Mouse (Mus musculus): Measurements from ENCODE around the gene 0610009B22Rik. TPM values are rescaled to one million over a fixed set of nuclear protein-coding genes. Genes with fewer than 3 reads are reported as not detected.
A peak's percentile ranks its signal among the peaks of the same experiment; 100 is the strongest.
"Not testable (repeated sequence)": the region's sequence is repeated elsewhere in the genome, so short reads cannot be mapped to it uniquely, and the experiment has no call there.

The 0610009B22Rik gene
- polyA plus RNA-seq, 1 experiment from 2014 or later = 68.2 TPM

GRCm38 (mm10) chr11:51702831-51703230 lies 14.2 kb upstream of the 0610009B22Rik start:
- Histone ChIP-seq H3K4me2 (ENCODE audit: low read length) (no peak overlapping the region), H3K9me3 (ENCODE audit: control insufficient read depth, low read length) (no peaks in the 10 kb centered on the region), H3K9ac (ENCODE audit: low read length) (no peak overlapping the region), H3K4me3 (ENCODE audit: control insufficient read depth in 1 of 2, insufficient read depth in 1 of 2, low read depth in 1 of 2, low read length in 2 of 2) (no peak overlapping the region), H3K27me3 (ENCODE audit: control insufficient read depth, insufficient read depth, low read length) (no peaks in the 10 kb centered on the region), H3K27ac (replicated peaks in 1 of 2; ENCODE audit: control insufficient read depth in 1 of 2, insufficient read depth in 1 of 2, low read depth in 2 of 2, low read length in 2 of 2) (no peak overlapping the region), H3K36me3 (ENCODE audit: control insufficient read depth, insufficient read depth, low read length) (peaks cover 97% of the 10 kb centered on the region), H3K4me1 (ENCODE audit: control insufficient read depth in 2 of 2, insufficient read depth in 2 of 2, low read length in 2 of 2) (no peaks in the 10 kb centered on the region)
- WGBS = 92% methylated on average over 3 of the region's 3 CpGs
- ATAC-seq (ENCODE audit: insufficient number of reproducible peaks, insufficient read depth, low FRiP score, low read depth) = no peak

GRCm38 (mm10) chr11:51694984-51695383 lies 6.3 kb upstream of the 0610009B22Rik start:
- WGBS = 91% methylated on average over 3 of the region's 3 CpGs
- H3K4me3 ChIP-seq (ENCODE audit: control insufficient read depth in 1 of 2, insufficient read depth in 1 of 2, low read depth in 1 of 2, low read length in 2 of 2) = no peak overlapping the region

GRCm38 (mm10) chr11:51690597-51690996 lies 1.9 kb upstream of the 0610009B22Rik start:
- H3K9ac ChIP-seq (ENCODE audit: low read length); H3K4me3 ChIP-seq (ENCODE audit: control insufficient read depth in 1 of 2, insufficient read depth in 1 of 2, low read depth in 1 of 2, low read length in 2 of 2); ATAC-seq (ENCODE audit: insufficient number of reproducible peaks, insufficient read depth, low FRiP score, low read depth); H3K4me1 ChIP-seq (ENCODE audit: control insufficient read depth in 2 of 2, insufficient read depth in 2 of 2, low read length in 2 of 2); H3K27ac ChIP-seq (replicated peaks in 1 of 2; ENCODE audit: control insufficient read depth in 1 of 2, insufficient read depth in 1 of 2, low read depth in 2 of 2, low read length in 2 of 2); H3K27me3 ChIP-seq (ENCODE audit: control insufficient read depth, insufficient read depth, low read length); H3K9me3 ChIP-seq (ENCODE audit: control insufficient read depth, low read length); H3K4me2 ChIP-seq (ENCODE audit: low read length): not testable (repeated sequence)
- peaks cover 29% of the 10 kb centered on the region for H3K36me3 ChIP-seq (ENCODE audit: control insufficient read depth, insufficient read depth, low read length)
- WGBS = 96% methylated on average over 1 of the region's 3 CpGs

More at GRCm38 (mm10) chr11:51694984-51695383, 6.3 kb upstream of the 0610009B22Rik start:
- ATAC-seq (ENCODE audit: insufficient number of reproducible peaks, insufficient read depth, low FRiP score, low read depth) = no peak
- Histone ChIP-seq H3K4me1 (ENCODE audit: control insufficient read depth in 2 of 2, insufficient read depth in 2 of 2, low read length in 2 of 2) (no peaks in the 10 kb centered on the region), H3K27me3 (ENCODE audit: control insufficient read depth, insufficient read depth, low read length) (no peaks in the 10 kb centered on the region), H3K36me3 (ENCODE audit: control insufficient read depth, insufficient read depth, low read length) (peaks cover 66% of the 10 kb centered on the region), H3K4me2 (ENCODE audit: low read length) (no peak overlapping the region), H3K9ac (ENCODE audit: low read length) (no peak overlapping the region), H3K9me3 (ENCODE audit: control insufficient read depth, low read length) (no peaks in the 10 kb centered on the region), H3K27ac (replicated peaks in 1 of 2; ENCODE audit: control insufficient read depth in 1 of 2, insufficient read depth in 1 of 2, low read depth in 2 of 2, low read length in 2 of 2) (no peak overlapping the region)

DNA sequence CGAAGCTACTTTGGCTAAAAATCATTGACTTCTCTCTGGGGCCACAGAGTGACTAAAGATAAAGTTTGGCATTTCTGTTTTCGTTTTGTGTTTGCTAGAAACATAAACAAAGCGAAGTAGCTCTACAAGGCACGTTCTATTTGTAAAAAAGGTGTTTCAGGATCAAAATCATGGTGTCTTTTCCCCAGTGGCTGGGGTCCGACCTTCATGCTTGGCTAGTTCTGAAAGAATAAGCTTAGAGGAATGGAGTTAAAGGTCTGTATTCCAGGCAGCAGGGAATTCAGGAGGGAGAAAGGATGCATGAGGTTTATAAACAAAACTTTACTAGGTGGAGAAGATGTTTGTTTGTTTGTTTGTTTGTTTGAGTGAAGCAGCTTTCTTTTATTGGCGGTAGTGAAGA lies 669 bp upstream of the 0610009B22Rik start:
- Histone ChIP-seq H3K36me3 (ENCODE audit: control insufficient read depth, insufficient read depth, low read length) (peaks cover 26% of the 10 kb centered on the region), H3K4me1 (ENCODE audit: control insufficient read depth in 2 of 2, insufficient read depth in 2 of 2, low read length in 2 of 2) (peaks cover 0 to 6% of the 10 kb centered on the region in 2 experiments; a peak in 2 of 4 replicates), H3K9ac (ENCODE audit: low read length) (peak overlapping the region; percentile 70), H3K27me3 (ENCODE audit: control insufficient read depth, insufficient read depth, low read length) (no peaks in the 10 kb centered on the region), H3K4me2 (ENCODE audit: low read length) (peak overlapping the region; percentile 68), H3K4me3 (ENCODE audit: control insufficient read depth in 1 of 2, insufficient read depth in 1 of 2, low read depth in 1 of 2, low read length in 2 of 2) (peak overlapping the region; percentile 66 to 74; a peak in 3 of 4 replicates), H3K9me3 (ENCODE audit: control insufficient read depth, low read length) (no peaks in the 10 kb centered on the region), H3K27ac (replicated peaks in 1 of 2; ENCODE audit: control insufficient read depth in 1 of 2, insufficient read depth in 1 of 2, low read depth in 2 of 2, low read length in 2 of 2) (peak overlapping the region; percentile 96 to 100)
- no peak for ATAC-seq (ENCODE audit: insufficient number of reproducible peaks, insufficient read depth, low FRiP score, low read depth)
- 22% methylated on average over 6 of the region's 6 CpGs for WGBS

- Histone ChIP-seq H3K4me1 (ENCODE audit: control insufficient read depth in 2 of 2, insufficient read depth in 2 of 2, low read length in 2 of 2) (0 out of 4 replicates have a peak, but pooled peaks cover 0 to 3% of the 10 kb centered on the region in 2 experiments), H3K36me3 (ENCODE audit: control insufficient read depth, insufficient read depth, low read length) (peaks cover 10% of the 10 kb centered on the region), H3K4me2 (ENCODE audit: low read length) (no peak overlapping the region), H3K27me3 (ENCODE audit: control insufficient read depth, insufficient read depth, low read length) (no peaks in the 10 kb centered on the region), H3K27ac (replicated peaks in 1 of 2; ENCODE audit: control insufficient read depth in 1 of 2, insufficient read depth in 1 of 2, low read depth in 2 of 2, low read length in 2 of 2) (no peak overlapping the region), H3K9me3 (ENCODE audit: control insufficient read depth, low read length) (no peaks in the 10 kb centered on the region), H3K4me3 (ENCODE audit: control insufficient read depth in 1 of 2, insufficient read depth in 1 of 2, low read depth in 1 of 2, low read length in 2 of 2) (no peak overlapping the region), H3K9ac (ENCODE audit: low read length) (no peak overlapping the region)
- ATAC-seq (ENCODE audit: insufficient number of reproducible peaks, insufficient read depth, low FRiP score, low read depth) = no peak
- WGBS = 29% methylated on average over 8 of the region's 8 CpGs
Observed at GRCm38 (mm10) chr11:51681976-51682374, 6.7 kb downstream of the 0610009B22Rik start.

- H3K4me3 ChIP-seq (ENCODE audit: control insufficient read depth in 1 of 2, insufficient read depth in 1 of 2, low read depth in 1 of 2, low read length in 2 of 2) = peak overlapping the region in 1 of 2 experiments; percentile 0; a peak in 1 of 4 replicates
- H3K9ac ChIP-seq (ENCODE audit: low read length) = peak overlapping the region; percentile 40; the same call in 1 of the 2 replicates
- H3K27me3 ChIP-seq (ENCODE audit: control insufficient read depth, insufficient read depth, low read length) = no peaks in the 10 kb centered on the region
- no peak overlapping the region for H3K27ac ChIP-seq (replicated peaks in 1 of 2; ENCODE audit: control insufficient read depth in 1 of 2, insufficient read depth in 1 of 2, low read depth in 2 of 2, low read length in 2 of 2)
- WGBS = 31% methylated on average over 13 of the region's 13 CpGs
- H3K4me2 ChIP-seq (ENCODE audit: low read length) = peak overlapping the region; percentile 50
- ATAC-seq (ENCODE audit: insufficient number of reproducible peaks, insufficient read depth, low FRiP score, low read depth) = no peak
- no peaks in the 10 kb centered on the region for H3K9me3 ChIP-seq (ENCODE audit: control insufficient read depth, low read length)
- H3K36me3 ChIP-seq (ENCODE audit: control insufficient read depth, insufficient read depth, low read length) = peaks cover 10% of the 10 kb centered on the region
- 0 out of 4 replicates have a peak, but pooled peaks cover 0 to 3% of the 10 kb centered on the region in 2 experiments for H3K4me1 ChIP-seq (ENCODE audit: control insufficient read depth in 2 of 2, insufficient read depth in 2 of 2, low read length in 2 of 2)
Observed at GRCm38 (mm10) chr11:51681324-51681975, 7.2 kb downstream of the 0610009B22Rik start.

DNA sequence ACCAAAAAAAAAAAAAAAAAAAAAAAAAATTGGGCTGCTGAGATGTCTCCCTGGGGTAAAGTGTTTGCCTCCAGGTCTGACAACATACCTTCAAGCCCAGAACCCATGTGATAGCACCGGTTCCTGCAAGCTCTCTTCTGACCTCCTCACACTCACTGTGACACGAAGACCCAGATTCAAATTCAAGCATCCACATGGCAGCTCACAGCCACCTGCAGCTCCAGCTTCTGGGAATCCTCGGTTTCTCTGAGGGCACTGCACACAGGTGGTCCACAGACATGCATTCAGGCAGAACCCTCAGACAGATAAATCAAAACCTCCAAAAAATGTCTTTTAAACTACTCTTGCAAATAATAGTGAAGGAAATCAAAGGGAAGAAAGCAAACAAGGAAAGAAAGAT lies 9.2 kb downstream of the 0610009B22Rik start:
- Histone ChIP-seq H3K4me1 (ENCODE audit: control insufficient read depth in 2 of 2, insufficient read depth in 2 of 2, low read length in 2 of 2) (0 out of 4 replicates have a peak, but pooled peaks cover 0 to 3% of the 10 kb centered on the region in 2 experiments), H3K36me3 (ENCODE audit: control insufficient read depth, insufficient read depth, low read length) (no peaks in the 10 kb centered on the region), H3K9ac (ENCODE audit: low read length) (no peak overlapping the region), H3K27ac (replicated peaks in 1 of 2; ENCODE audit: control insufficient read depth in 1 of 2, insufficient read depth in 1 of 2, low read depth in 2 of 2, low read length in 2 of 2) (no peak overlapping the region), H3K4me3 (ENCODE audit: control insufficient read depth in 1 of 2, insufficient read depth in 1 of 2, low read depth in 1 of 2, low read length in 2 of 2) (no peak overlapping the region), H3K4me2 (ENCODE audit: low read length) (no peak overlapping the region), H3K9me3 (ENCODE audit: control insufficient read depth, low read length) (no peaks in the 10 kb centered on the region), H3K27me3 (ENCODE audit: control insufficient read depth, insufficient read depth, low read length) (no peaks in the 10 kb centered on the region)
- WGBS = 68% methylated on average over 3 of the region's 3 CpGs
- no peak for ATAC-seq (ENCODE audit: insufficient number of reproducible peaks, insufficient read depth, low FRiP score, low read depth)

All from heart, embryonic 14.5 days (tissue).